Mouse (Mus musculus) frontal cortex, postnatal 36 days (tissue): Measurements from ENCODE around the gene Tor4a.

Experiments
- DNase-seq, 2 experiments: peaks; one replicate each; pipeline ENCODE4 v3.0.0; 2022; ENCODE audit warnings: low spot score in 2 of 2

Gene Tor4a

DNA sequence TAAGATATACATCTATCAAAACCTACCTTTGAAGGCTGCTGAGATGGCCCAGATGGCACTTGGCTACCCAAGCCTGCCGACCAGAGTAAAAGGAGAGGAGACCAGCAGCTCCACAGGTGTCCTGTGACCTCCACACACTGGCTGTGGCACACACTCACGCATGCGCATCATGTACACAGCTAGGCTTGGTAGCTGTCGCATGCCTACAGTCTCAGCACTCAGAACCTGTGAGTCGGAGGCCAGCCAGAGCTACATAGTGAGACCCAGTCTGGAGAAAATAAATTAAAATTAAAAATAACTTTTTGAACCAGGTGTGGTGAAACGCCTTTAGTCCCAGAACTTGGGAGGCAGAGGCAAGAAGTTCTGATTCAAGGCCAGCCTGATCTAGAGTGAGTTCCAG lies 8.8 kb downstream of the Tor4a start:
- DNase-seq, result no peak

DNA sequence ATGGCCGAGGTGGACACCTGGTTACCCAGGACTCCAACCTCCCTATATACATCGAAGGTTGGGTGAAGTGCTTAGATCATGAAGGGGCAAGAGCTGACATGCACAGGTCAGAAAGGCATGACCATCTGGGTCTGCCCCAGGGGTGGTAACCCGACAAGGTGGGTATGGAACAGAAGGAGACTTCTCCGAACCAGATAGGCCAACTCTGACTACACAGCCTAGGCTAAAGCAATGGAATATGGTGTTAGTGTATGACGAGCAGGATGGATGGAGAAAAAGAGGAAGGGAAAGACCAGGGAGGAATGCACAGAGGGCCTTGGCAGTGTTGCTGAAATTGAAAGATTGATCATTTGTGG lies 10.1 kb downstream of the Tor4a start:
- DNase-seq, result no peak

DNA sequence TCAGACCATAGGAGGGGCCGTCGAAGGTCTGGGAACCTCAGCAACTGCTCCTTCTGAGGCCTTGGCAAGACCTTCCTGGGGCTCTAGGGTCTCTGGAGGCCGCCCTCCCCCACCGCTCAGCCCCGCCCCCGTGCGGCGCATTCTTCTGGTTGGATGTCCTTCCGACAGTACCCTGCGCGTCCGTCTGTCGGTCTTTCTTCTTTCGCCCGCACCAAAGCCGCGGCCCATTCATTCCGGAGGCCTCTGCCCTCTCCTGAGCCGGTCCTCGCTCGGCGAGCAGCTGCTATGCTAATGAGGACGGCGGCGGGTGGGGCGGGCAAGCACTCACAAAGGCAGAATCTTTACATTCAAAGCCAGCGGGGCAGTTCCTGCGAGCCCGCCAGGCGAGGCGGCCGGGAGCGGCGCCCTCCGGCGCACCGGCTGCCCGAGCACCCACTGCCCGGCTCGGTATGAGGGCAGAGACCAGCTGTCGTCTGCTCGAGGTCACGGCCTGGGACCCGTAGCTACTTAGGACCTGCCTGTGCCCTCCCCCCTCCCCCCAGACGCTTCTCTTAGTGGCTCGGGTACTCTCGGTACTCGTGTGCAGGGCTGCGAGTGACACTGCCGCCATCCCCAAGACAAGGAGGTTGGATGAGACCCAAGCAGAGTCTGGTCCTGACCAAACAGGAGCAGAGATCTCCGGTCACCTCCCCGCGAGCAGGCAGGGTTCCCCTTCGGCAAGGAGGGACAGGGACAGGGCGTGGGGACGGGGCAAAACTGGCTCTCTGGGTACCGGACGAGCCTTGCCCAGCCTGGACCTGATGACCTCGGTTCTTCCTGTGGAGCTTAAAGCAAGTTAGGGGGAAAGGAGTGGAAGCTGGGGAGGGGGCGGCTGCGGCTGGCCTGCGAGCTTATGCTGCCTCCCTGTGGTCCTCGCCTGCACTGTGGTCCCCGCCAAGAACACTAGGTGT lies 10.8 kb downstream of the Tor4a start:
- no peak for DNase-seq

DNA sequence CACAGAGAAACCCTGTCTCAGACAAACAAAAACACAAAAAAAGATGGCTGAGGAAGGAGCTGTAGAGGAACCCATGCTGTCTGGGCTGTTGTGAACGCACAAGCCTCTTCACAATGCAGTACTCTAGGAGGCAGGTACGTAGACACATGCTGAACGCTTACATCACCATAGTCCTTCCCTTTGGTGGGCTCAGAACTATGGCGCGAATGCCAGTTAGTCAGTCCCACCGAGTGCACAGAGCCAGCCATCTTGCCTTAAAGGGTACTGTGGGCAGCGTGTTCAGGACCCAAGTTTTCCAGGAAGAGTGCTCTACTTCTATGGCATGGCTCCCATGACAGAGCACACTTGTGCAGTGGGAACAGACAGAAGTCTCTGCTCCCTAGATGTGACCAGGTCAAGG lies 12.2 kb downstream of the Tor4a start:
- no peak for DNase-seq

DNA sequence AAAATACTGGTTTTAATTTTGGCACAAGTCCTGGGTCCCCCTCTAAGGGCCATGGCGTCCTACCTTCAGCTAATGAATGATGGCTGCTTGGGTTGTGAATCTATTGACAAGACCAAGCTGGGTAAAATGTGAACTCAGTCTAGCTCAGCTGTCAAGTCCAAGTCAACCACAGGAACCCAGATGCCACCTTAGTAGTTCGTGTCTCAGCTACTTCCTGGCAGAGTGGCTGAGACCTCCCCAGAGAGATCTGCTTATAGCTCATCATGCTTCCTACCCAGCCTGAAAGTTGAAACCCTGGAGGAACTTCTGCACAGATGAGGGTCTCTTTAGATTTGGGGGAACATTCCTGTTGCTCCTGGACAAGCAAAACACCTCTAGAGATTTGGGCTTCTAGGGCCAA lies 13.3 kb downstream of the Tor4a start:
- DNase-seq, result no peak

DNA sequence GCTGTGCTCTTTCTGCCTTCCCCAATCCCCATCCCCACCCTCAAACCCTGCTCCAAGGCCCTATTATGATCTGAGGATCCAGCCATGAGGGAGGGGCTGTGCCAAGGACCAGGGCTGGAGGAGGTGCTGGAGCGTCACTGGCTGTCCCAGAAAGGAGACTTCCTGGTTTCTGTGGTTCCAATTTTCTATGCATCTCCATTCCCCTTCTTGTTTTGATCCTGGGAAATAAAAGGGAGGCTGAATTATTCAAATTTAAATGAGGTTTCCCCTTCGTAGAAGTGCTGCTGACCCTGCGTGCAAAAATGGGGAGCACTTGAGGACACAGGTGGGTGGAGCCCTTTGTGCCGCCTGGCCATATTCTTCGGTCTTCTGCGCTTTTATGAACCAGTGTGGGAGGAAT lies 14.0 kb downstream of the Tor4a start:
- no peak for DNase-seq

DNA sequence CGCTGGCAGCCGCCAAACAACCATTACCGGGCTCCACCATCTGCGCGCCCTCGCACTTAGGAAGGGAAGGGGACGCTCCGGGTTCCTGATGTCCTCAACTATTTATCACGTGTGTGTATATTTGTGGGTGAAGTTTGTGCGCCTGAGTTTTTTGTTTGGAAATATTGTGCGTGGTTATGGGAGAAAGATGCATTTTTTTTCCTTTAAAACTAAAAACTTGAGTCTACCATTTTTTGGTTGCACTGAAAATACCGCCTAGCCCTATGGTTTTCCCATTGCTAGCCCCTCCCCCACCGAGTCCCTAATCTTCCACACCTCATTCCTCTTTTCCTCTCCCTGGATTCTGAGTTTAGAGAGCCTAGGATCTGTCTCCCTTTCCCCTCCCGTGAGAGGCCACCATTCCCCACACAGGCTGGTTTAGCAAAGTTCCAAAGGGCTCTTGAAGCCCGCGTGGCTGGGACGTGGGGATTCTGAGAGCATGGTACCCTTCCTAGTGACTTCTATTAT lies 14.7 kb downstream of the Tor4a start:
- no peak for DNase-seq

DNA sequence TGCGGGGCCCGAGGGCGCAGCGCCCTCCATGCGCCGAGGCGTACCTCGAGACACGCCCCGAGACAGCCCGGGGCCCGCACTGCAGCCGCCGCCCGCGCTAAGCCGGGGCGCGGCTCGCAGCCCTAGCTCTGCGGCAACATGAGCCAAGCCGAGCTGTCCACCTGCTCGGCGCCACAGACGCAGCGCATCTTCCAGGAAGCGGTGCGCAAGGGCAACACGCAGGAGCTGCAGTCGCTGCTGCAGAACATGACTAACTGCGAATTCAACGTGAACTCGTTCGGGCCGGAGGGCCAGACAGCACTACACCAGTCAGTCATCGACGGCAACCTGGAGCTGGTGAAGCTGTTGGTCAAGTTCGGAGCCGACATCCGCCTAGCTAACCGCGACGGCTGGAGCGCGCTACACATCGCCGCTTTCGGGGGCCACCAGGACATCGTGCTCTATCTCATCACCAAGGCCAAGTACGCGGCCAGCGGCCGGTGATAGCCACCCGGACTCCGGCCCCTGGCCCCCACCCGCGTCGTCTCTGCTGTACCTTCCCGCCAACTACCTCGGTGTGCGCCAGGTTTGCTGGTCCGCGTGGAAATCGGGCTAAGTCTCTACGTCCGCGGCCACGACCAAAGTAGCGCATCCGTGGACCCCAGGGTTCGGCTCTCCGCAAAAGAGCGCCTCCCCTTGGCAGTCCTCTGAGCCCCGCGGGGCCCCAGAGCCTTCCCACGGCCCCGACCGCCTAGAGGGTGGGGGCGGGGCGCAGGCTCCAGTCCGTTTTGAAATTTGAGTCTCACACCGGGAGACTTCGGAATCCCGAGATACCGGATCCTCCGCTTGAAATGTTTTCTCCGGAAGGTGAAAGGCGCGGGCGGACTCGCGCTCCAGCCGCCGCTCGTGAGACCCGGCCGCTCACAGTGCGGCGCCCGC lies 15.5 kb downstream of the Tor4a start:
- DNase-seq, result no peak

DNA sequence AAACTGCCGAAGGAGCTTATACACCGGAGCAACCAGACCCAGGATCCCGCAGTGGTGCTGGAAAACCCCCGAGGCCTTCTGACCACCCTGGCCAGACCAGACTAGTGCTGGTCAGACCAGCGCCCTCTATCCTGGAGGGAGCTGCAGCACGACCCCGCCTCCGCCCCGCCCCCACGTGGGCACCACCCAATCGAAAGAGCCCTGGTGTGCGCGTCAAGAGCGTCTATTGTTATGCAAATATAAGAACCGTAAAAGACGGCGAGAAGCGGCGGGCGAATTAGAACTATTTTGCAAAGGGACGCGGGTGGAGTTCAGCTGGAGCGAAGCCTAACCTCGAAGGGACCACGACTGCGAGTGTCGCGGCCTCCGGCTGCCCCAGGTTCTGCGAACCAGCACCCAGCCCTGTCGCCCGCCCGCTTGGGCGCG lies 16.2 kb downstream of the Tor4a start, which contains the start of gene Nrarp:
Gene Nrarp, plus strand, starts transcription at position 281 of the 426 bp plus-strand sequence.
- peak; percentile 89 to 92 for DNase-seq

DNA sequence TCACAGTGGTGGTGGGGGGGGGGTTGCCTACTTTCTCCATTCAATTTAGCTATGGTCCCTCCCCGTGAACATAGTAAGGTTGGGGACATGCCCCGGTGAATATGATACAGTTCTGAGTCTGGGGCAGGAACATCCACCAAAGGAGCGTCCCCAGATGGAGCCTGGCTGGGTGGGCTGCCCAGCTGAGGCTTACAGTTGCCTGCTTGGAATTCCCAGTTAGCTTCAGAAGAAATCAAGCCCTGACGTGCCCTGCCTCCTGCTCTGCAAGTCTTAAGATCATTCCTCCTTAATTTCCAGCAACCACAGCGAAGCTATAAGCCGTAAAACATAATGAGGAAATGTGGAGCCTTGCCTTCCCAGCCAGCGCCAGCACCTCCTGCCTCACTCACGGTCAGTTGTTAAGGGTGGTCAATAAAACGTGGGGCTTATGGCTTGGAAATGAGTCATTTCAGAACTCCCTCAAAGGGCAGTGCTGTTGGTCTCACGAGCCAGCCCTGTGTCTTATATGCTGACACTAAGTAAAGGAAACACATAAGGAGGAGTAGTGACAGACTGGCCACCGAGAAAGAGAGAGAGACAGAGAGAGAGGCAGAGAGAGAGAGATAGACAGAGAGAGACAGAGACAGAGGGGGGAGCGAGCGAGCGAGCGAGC lies 17.0 kb downstream of the Tor4a start:
- DNase-seq, result no peak

DNA sequence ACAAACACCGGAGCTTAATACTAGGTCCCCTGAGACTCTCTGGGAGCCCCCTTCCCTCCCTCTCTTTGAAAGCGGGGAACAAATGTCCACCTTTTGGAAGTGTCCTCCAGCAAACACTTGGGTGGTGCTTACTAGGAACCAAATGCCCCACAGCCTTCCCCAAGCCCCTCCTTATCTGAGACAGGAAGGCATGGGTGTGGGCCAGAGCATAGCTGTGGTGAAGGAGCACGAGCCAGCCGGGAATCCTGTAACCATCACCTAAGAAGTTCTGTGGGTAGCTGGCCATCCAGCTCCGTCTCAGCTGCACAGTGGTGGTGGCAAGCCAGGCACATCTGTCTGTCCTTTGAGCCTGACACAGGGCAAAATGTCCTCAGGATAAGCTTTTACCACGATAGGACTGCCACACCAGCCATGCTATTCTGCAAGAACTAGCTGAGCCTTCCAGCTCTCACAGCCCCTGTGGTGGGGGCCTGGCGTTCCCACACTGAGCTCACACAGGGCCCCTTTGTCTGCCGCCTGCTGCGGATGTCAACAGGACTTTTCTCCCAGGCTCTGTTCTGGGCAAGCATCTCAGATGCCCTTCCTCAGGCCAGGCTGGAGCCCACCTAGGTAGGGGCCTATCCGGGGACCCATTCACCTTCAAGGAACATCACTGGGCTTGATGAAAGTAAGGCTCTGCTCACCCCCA lies 18.3 kb downstream of the Tor4a start:
- no peak for DNase-seq

DNA sequence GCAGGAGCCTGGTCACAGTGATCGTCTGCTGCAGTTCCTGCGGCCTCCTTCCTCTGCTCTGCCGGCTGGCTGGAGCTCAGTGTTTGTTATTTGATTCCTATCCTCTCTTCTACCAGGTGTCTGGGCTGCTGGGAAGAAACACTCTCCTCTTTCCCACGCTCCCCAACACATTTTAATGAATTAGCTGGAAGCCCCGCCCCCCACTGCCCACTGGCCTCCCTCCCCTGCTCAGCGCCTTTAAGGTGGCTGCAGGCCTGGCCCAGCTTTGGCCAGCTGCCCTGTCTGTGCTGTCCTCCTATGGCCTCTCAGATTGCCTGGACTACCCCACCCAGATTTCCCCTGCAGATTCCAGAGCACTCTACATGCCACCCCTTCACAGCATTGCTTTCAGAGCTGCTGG lies 19.0 kb downstream of the Tor4a start:
- DNase-seq, result peak in 1 of 2 experiments; percentile 40

DNA sequence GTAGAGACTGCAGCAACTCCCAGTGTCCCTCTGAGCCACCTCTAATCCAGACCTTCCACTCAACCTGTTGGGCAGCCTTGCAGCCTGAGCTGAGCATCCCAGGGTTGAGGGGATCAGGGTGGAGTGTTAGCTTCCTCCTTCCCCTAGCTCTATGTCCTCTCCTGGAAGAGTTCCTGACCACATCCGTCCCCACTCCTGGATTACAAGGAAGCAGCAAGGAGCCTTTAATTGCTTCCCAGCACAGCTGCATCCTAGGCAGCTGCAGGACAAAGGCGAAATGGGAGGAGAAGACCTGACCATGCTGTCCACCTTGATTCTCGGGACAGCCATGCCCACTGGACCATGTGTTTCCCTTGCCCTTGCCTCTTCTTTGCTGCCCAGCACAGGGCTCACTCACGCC lies 19.6 kb downstream of the Tor4a start:
- no peak for DNase-seq

DNA sequence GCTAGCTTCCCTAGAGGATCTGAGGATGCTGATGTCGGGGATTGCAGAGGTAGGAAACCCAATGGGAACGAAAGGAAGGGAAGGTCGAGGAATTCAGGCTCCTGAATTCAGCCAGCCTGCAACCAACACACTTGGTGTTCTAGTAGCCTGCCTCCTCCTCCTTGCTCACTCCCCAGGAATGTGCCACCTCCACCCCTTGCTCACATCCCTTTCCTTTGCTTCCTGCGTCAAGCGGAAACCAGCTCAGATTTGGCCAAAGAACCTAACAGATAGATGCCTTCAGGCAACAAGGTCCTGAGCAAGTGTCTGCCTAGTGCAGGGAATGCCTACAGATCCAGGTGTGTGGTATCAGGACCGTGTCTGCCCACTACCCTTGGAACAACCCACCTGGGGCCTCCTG lies 20.1 kb downstream of the Tor4a start:
- DNase-seq, result no peak

DNA sequence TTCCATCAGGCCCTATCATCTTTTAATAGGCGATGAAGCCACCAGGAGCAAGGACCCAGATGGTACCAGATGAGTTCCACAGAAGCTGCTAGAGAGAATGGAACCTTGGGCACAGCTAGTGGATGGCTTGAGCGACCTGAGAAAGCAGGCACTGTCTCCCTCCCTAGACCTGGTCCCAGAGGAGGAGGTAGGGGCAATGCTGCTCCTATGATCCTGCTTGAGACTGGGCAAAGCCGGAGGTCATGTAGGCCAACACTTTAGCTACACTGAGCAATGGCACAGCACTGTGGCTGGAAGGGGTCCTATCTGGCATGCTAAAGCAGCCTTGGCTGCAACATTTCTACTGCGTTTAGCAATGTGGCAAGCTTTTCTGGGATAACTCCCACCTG lies 21.0 kb downstream of the Tor4a start:
- DNase-seq, result no peak

DNA sequence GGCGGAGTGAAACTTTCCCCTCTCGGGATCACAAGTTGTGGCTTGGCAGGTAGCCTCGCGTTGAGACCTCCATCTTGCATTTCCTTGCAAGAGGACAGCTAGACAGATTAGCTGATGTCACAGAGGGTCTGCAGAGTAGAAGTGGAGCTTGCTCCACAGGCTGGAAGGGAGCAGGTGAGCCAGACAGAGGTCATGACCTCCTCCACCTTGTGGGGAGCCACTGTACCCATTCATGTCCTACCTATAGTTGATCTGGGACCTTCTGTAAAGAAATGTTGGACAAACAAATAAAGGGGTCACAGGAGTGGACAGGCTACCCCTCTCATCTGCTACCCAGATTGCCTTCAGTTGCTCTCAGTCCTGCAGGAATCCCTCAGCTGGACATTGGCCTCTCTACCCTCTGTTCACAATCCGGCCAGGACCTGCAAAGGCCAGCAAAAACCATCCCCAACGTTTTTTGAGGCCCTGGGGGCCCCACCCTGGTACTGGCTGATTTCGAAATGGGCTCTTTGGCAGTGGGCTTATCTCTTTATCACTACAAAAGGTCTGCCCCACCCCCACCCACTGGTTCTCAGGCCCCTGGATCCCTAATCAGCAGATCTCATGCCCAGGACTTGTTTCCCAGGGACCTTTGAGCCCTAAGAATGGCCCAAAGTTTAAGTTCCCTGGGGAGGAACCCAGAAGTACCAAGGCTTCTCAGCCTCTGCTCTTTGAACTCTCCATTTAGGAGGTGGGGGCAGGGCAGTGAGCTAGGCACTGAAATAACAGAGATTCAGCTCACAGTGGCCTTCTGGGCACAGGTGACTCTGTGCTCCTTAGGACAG lies 21.6 kb downstream of the Tor4a start:
- no peak for DNase-seq

DNA sequence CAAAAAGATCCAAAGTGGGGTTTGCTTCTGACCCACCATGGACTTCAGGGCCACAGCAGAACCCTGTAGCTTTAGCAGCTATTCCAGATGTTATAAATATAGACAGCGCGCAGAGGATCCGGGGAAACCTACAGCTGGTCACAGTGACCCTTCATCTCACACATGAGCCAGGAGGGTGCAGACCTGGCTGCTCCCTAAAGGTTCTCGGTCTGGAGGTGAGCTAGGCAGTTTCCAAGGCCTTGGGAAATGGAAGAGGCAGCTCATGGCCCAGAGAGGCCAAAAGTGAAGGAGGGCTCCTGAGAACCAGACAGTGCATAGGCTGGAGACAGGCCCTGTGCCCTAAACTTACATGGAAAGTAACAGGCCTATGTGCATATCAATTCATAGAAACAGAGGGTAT lies 22.9 kb downstream of the Tor4a start:
- no peak for DNase-seq

DNA sequence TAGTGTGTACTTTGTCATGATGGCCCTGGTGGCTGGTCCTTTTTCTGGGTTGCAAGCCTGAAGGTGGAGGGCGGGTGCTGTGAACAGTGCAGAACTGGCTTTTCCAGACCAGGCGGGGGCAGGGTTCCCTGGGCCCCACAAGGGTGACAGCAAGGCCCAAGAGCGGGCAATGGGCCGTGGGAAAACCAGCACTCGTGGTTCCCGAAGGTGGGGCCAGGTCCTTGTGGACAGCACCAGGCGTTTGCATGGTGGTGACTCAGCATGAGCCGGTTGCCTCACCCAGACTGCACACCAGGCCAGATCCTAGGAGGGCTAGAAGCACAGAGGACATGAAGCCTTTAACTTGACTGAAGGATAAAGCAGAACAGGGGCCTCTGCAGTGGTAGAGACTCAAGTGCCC lies 24.1 kb downstream of the Tor4a start:
- no peak for DNase-seq

DNA sequence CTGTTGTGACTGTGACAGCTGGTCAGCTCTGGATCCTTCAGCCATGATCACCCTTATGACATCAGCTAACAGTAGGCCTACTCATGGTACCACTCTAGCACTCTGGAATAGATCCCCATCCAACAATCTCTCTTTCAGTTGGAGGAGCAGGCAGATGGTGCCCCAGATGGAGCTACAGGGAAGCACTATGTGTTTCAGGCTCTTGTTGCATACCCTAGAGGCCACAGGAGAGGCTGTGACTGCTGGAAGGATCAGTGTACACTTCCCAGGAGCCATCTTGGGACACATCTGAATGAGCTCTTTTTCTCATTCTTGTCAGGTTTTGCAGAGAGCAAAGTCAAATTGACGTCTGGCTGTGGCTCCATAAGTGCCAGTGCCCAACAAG lies 24.9 kb downstream of the Tor4a start:
- no peak for DNase-seq

DNA sequence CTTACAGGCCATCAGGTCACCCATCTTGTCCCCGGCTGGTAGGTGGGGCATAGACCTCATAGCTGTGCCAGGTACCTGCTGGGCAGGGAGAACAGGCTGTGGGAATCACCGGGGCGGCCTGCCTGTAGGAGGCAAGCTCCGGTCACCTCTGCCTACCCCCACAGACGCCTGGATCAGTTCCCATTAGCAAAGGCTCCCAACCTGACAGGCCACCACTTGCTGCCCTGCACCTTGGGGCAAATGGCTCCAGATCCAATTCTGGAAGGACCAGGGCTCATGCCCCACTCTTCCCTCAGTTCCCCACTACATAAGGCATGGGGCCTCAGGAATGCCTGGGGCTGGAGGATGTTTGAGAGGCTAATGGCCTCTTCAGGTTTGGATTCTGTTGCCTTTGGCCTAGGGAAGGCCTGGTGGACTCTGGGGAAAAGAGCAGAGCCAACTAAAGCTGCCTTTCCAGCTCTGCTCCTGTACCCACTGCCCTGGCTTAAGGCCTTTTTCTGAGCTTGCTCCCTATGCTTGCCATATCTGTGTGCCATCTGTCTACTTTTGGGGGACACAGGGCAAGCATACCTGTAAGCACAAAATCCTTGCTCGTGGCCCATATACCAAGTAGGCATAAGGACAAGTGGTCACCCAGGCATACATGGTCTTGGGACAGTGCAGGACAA lies 25.5 kb downstream of the Tor4a start:
- DNase-seq, result no peak
